Mouse (Mus musculus): ENCODE measurements at regions not wholly inside any gene's neighbourhood (a gene's known extent, or its start where the extent isn't known, plus 50 kb on each side); places are given as distances from the start of the nearest gene placed in this dataset.

DNA sequence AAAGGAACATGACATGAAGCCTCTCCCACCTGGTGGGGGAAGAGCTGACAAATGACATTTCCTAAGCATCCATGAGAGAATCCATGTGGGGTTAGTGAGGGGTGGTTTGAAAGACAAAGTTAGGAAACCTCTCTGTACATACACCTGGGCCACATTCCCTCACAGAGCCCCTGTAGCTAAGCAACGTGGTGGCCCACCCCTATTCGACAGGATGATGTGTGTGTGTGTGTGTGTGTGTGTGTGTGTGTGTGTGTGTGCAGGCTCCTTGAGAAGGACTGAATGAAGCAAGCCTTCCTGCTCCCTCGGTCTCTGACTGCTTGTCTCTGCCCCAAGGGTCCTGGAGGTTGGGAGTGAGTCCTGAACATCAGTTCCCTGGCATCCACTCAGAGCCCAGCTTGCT is 80.7 kb upstream of the Camk1g start:
- TF ChIP-seq CTCF (conservative IDR thresholded peaks at IDR 0.05; ENCODE audit: low read length) = no peak
- no peak for TF ChIP-seq POU5F1 (IDR thresholded peaks at IDR 0.05; ENCODE audit: borderline replicate concordance, low read length)
- no peak for TF ChIP-seq NANOG (IDR thresholded peaks at IDR 0.05; ENCODE audit: borderline replicate concordance, low read length)

Data from E14TG2a.4 (cell line).